Mouse (Mus musculus) hindlimb bud, embryonic 11.5 days (tissue): Measurements from ENCODE around the gene Gm1123.

Experiments
- DNase-seq: peaks from one replicate; pipeline ENCODE4 v3.0.0-alpha.2; 2012; ENCODE audit warnings: low read depth, low spot score; ENCODE audit errors: extremely low spot score

The Gm1123 gene

GRCm38 (mm10) chr9:98958628-98959027 is 76.9 kb downstream of the Gm1123 start:
- DNase-seq = no peak

GRCm38 (mm10) chr9:98957751-98958351 is 77.7 kb downstream of the Gm1123 start:
- DNase-seq = no peak
